Mouse (Mus musculus) CH12.LX (cell line): ENCODE measurements around the gene Cry2. TPM values are rescaled to one million over a fixed set of nuclear protein-coding genes. Genes with fewer than 3 reads are reported as not detected.

ENCODE experiments used
- DNase-seq: peaks from one replicate; pipeline ENCODE4 v3.0.0-alpha.2; 2013; ENCODE audit errors: extremely low read depth
- H3K27ac ChIP-seq: 2 replicates; pipeline ENCODE4 v1.5.1; 2012; ENCODE audit warnings: low read depth, mild to moderate bottlenecking, control low read depth, moderate library complexity; ENCODE audit not compliant: insufficient read depth
- H3K27me3 ChIP-seq: replicated peaks from 2 replicates; pipeline ENCODE3; 2012; ENCODE audit warnings: inconsistent platforms
- H3K36me3 ChIP-seq, 2 experiments: replicated peaks in 1 of 2; 2 replicates each; pipeline versions ENCODE3 to v1.6.1; 2012; ENCODE audit warnings: inconsistent platforms in 1 of 2, low read length in 1 of 2, mild to moderate bottlenecking in 1 of 2, mixed read lengths in 1 of 2, moderate library complexity in 1 of 2; ENCODE audit not compliant: control insufficient read depth in 1 of 2, insufficient read depth in 1 of 2
- H3K4me1 ChIP-seq, 2 experiments: 2 replicates each; pipeline ENCODE4 v1.6.1; 2012; ENCODE audit warnings: inconsistent platforms in 1 of 2, moderate library complexity in 1 of 2; ENCODE audit not compliant: insufficient read depth in 2 of 2, control insufficient read depth in 1 of 2
- H3K4me2 ChIP-seq: 2 replicates; pipeline ENCODE4 v1.6.1; 2012; ENCODE audit warnings: low read depth, mild to moderate bottlenecking, control low read depth; ENCODE audit not compliant: poor library complexity, insufficient read depth, severe bottlenecking
- H3K4me3 ChIP-seq, 3 experiments: fragments of 150-350 bp in 1 of 3; sonication (generic) in 1 of 3; replicated peaks in 1 of 3; 2 replicates each; pipeline versions ENCODE3 to v1.5.1; 2011 to 2012; ENCODE audit warnings: low read depth in 2 of 3, low read length in 2 of 3, mild to moderate bottlenecking in 2 of 3, moderate library complexity in 2 of 3, control low read depth in 1 of 3, improper control_type of control experiment in 1 of 3, inconsistent platforms in 1 of 3, mixed read lengths in 1 of 3; ENCODE audit not compliant: poor library complexity in 1 of 3
- H3K79me2 ChIP-seq: replicated peaks from 2 replicates; pipeline ENCODE4 v1.6.1; 2012; ENCODE audit warnings: mild to moderate bottlenecking, moderate library complexity; ENCODE audit not compliant: control insufficient read depth, poor library complexity, insufficient read depth, severe bottlenecking; ENCODE audit errors: extremely low read depth
- H3K9ac ChIP-seq: 2 replicates; pipeline ENCODE4 v1.6.1; 2012; ENCODE audit warnings: low read depth, mild to moderate bottlenecking, control low read depth, moderate library complexity; ENCODE audit not compliant: insufficient read depth
- H3K9me3 ChIP-seq: replicated peaks from 2 replicates; pipeline ENCODE3; 2012; ENCODE audit warnings: low read length, inconsistent platforms, mixed read lengths
- BHLHE40 ChIP-seq: IDR thresholded peaks from 2 replicates; pipeline ENCODE4 v1.6.1; 2011; ENCODE audit warnings: mild to moderate bottlenecking, low read depth, low read length, improper control_type of control experiment
- CHD1 ChIP-seq: IDR thresholded peaks from 2 replicates; pipeline ENCODE4 v1.6.1; 2012; ENCODE audit warnings: low read depth, low read length, improper control_type of control experiment, inconsistent platforms
- E2F4 ChIP-seq: IDR thresholded peaks from 2 replicates; pipeline ENCODE4 v1.6.1; 2011; ENCODE audit warnings: low read depth, low read length, improper control_type of control experiment; ENCODE audit not compliant: insufficient replicate concordance
- ELF1 ChIP-seq: IDR thresholded peaks from 2 replicates; pipeline ENCODE4 v1.6.1; 2014; ENCODE audit warnings: low read depth, mild to moderate bottlenecking, inconsistent platforms, low read length, improper control_type of control experiment
- EP300 ChIP-seq: IDR thresholded peaks from 2 replicates; pipeline ENCODE4 v1.6.1; 2011; ENCODE audit warnings: low read length, improper control_type of control experiment
- ETS1 ChIP-seq: conservative IDR thresholded peaks from 2 replicates; pipeline ENCODE4 v1.6.1; 2012; ENCODE audit warnings: low read depth, mild to moderate bottlenecking, inconsistent platforms, low read length, improper control_type of control experiment, moderate library complexity
- GABPA ChIP-seq: IDR thresholded peaks from 2 replicates; pipeline ENCODE4 v1.6.1; 2012; ENCODE audit warnings: low read depth, low read length, improper control_type of control experiment, inconsistent platforms; ENCODE audit not compliant: insufficient replicate concordance
- JUN ChIP-seq: IDR thresholded peaks from 2 replicates; pipeline ENCODE4 v1.6.1; 2011; ENCODE audit warnings: low read depth, mild to moderate bottlenecking, low read length, improper control_type of control experiment, moderate library complexity; ENCODE audit not compliant: insufficient read depth
- KAT2A ChIP-seq: IDR thresholded peaks from 2 replicates; pipeline ENCODE4 v1.6.1; 2012; ENCODE audit warnings: low read length, improper control_type of control experiment, inconsistent platforms; ENCODE audit not compliant: insufficient replicate concordance
- MAFK ChIP-seq: IDR thresholded peaks from 2 replicates; pipeline ENCODE4 v1.6.1; 2011; ENCODE audit warnings: low read length, improper control_type of control experiment; ENCODE audit not compliant: insufficient replicate concordance
- MAX ChIP-seq: IDR thresholded peaks from 2 replicates; pipeline ENCODE4 v1.6.1; 2011; ENCODE audit warnings: low read length, improper control_type of control experiment
- MEF2A ChIP-seq: IDR thresholded peaks from 2 replicates; pipeline ENCODE4 v1.6.1; 2014; ENCODE audit warnings: low read depth, mild to moderate bottlenecking, inconsistent platforms, low read length, improper control_type of control experiment, borderline replicate concordance
- MXI1 ChIP-seq: IDR thresholded peaks from 2 replicates; pipeline ENCODE4 v1.6.1; 2011; ENCODE audit warnings: mild to moderate bottlenecking, low read depth, low read length, improper control_type of control experiment
- MYC ChIP-seq: IDR thresholded peaks from 2 replicates; pipeline ENCODE4 v1.6.1; 2011; ENCODE audit warnings: low read depth, mild to moderate bottlenecking, improper control_type of control experiment, low read length
- NRF1 ChIP-seq: IDR thresholded peaks from 2 replicates; pipeline ENCODE4 v1.6.1; 2014; ENCODE audit warnings: low read depth, mild to moderate bottlenecking, inconsistent platforms, low read length, improper control_type of control experiment, moderate library complexity
- PAX5 ChIP-seq: IDR thresholded peaks from 2 replicates; pipeline ENCODE4 v1.6.1; 2012; ENCODE audit warnings: low read length, inconsistent platforms, mixed read lengths
- POLR2AphosphoS2 ChIP-seq: IDR thresholded peaks from 2 replicates; pipeline ENCODE4 v1.6.1; 2011; ENCODE audit warnings: low read depth, low read length, improper control_type of control experiment
- RAD21 ChIP-seq: IDR thresholded peaks from 2 replicates; pipeline ENCODE4 v1.6.1; 2011; ENCODE audit warnings: low read depth, mild to moderate bottlenecking, low read length, improper control_type of control experiment, moderate library complexity
- TBP ChIP-seq: conservative IDR thresholded peaks from 2 replicates; pipeline ENCODE4 v1.6.1; 2011; ENCODE audit warnings: low read depth, low read length, improper control_type of control experiment
- UBTF ChIP-seq: IDR thresholded peaks from 2 replicates; pipeline ENCODE4 v1.6.1; 2012; ENCODE audit warnings: low read depth, mild to moderate bottlenecking, inconsistent platforms, low read length, improper control_type of control experiment, moderate library complexity
- USF1 ChIP-seq: IDR thresholded peaks from 2 replicates; pipeline ENCODE4 v1.6.1; 2014; ENCODE audit warnings: low read depth, mild to moderate bottlenecking, inconsistent platforms, low read length, improper control_type of control experiment
- USF2 ChIP-seq: conservative IDR thresholded peaks from 2 replicates; pipeline ENCODE4 v1.6.1; 2011; ENCODE audit warnings: low read depth, low read length, improper control_type of control experiment
- ZC3H11A ChIP-seq: IDR thresholded peaks from 2 replicates; pipeline ENCODE4 v1.6.1; 2012; ENCODE audit warnings: low read depth, mild to moderate bottlenecking, inconsistent platforms, low read length, improper control_type of control experiment
- ZKSCAN1 ChIP-seq: IDR thresholded peaks from 2 replicates; pipeline ENCODE4 v1.6.1; 2012; ENCODE audit warnings: low read depth, inconsistent platforms, low read length, improper control_type of control experiment, borderline replicate concordance
- ZMIZ1 ChIP-seq: IDR thresholded peaks from 2 replicates; pipeline ENCODE4 v1.6.1; 2012; ENCODE audit warnings: low read depth, mild to moderate bottlenecking, inconsistent platforms, low read length, improper control_type of control experiment
- dilution Hi-C: fragments of 300-500 bp; cut with MboI; formaldehyde crosslinking; loops from 2 replicates; pipeline ENCODE4 v1.14.3; 2020; ENCODE audit warnings: low sequenced_read_pairs; ENCODE audit not compliant: extremely low pct_unique_long_range_greater_than_20kb, extremely low pct_ligation_motif_present
- in situ Hi-C: fragments of 300-500 bp; cut with MboI; formaldehyde crosslinking; loops from 3 replicates; pipeline ENCODE4 v1.14.3; 2019; ENCODE audit warnings: low sequenced_read_pairs, low pct_ligation_motif_present, low pct_unique_long_range_greater_than_20kb, mixed read lengths
- polyA plus RNA-seq: library from polyadenylated mRNA; unstranded; fragments of >175 nt; gene quantifications from 2 replicates; pipeline ENCODE4 v1.2.1, GENCODE M21; 2012; ENCODE audit warnings: low read depth; ENCODE audit not compliant: insufficient read length
- total RNA-seq, 2 experiments: library from RNA; depleted of rRNA; stranded (reverse); fragments of 300-350 nt in 1 of 2; fragments of >200 nt in 1 of 2; gene quantifications; 2 replicates each; pipeline ENCODE4 v1.2.3; 2012 to 2014

The Cry2 gene
- total and polyA plus RNA-seq, 3 experiments: 4.3 to 15.9 (median 12.7) TPM

DNA sequence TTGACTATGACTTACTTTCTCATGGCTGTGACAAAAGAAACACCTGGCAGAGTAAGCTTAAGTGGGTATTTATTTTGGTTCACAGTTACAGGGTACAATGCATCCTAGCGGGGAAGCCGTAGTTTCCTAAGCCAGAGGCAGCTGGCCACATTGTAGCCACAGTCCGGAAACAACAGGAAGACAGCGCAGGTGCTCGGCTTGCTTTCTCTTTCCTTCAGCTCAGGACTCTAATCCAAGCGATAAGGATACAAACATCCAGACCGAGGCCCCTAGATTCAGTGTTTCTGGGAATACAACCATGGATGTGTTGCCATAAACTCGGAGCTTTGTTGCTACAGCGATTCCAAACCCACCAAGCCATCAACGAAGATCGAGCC is 60.4 kb downstream of the Cry2 start:
- Histone ChIP-seq H3K9me3 (no peaks in the 10 kb centered on the region), H3K4me2 (no peak overlapping the region), H3K4me1 (peaks cover 14 to 48% of the 10 kb centered on the region in 2 experiments), H3K27me3 (peaks cover 9% of the 10 kb centered on the region), H3K36me3 (peaks cover 11 to 18% of the 10 kb centered on the region in 2 experiments), H3K79me2 (peaks cover 9% of the 10 kb centered on the region), H3K9ac (no peak overlapping the region), H3K4me3 (no peak overlapping the region), H3K27ac (no peak overlapping the region)
- dilution Hi-C loops: no loop called here
- TF ChIP-seq JUN (no peak), ZC3H11A (no peak), MYC (no peak), EP300 (no peak), KAT2A (no peak), TBP (no peak), UBTF (no peak), CHD1 (no peak), GABPA (no peak), ZKSCAN1 (no peak), MAX (no peak), MEF2A (no peak), POLR2AphosphoS2 (no peak), PAX5 (no peak), USF2 (no peak)
- DNase-seq: no peak
- in situ Hi-C loops: no loop called here

DNA sequence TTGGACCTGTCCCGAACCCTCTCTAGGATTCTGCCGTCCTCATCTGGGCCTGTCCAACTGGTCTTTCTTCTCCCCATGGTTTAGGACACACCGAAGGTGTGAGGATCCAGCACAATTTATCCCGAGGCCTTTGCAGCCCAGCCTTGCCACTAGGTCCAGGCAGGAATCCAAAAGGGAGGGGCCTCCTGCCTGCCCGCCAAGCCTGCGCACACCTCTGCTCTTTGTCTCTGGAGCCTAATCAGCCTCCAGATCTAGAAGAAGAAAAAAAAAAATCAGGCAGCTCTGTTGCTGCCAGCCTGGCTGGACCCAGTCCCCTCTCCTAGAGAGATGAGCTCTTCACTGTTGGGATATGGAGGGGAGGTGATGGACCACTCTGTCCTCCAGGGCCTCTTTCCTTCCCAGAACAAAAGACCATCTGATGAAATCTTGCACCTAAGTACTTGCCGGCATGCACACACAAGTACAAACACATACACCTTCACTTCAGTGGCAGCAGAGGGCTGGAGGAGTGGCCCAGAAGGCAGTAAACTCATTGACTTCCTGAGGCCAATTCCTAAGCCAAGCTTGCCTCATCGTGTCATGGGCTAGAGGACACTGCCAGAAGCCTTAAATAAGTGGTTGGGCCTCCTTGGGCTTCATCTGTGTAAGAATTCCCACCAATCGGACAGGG is 60.9 kb downstream of the Cry2 start:
- Histone ChIP-seq H3K36me3 (peaks cover 6 to 13% of the 10 kb centered on the region in 2 experiments), H3K4me3 (no peak overlapping the region), H3K9ac (no peak overlapping the region), H3K79me2 (peaks cover 9% of the 10 kb centered on the region), H3K9me3 (no peaks in the 10 kb centered on the region)
- in situ Hi-C loops: no loop called here
- no peak for TF ChIP-seq E2F4
- no peak for TF ChIP-seq ETS1
- TF ChIP-seq NRF1: no peak
- TF ChIP-seq USF2: no peak
- no peak for TF ChIP-seq RAD21
- TF ChIP-seq MAX: no peak
- TF ChIP-seq ELF1: no peak
- no peak for TF ChIP-seq ZC3H11A
- no peak for TF ChIP-seq UBTF
- TF ChIP-seq ZMIZ1: no peak
- TF ChIP-seq MXI1: no peak
- TF ChIP-seq CHD1: no peak
- TF ChIP-seq MAFK: no peak
- no peak for TF ChIP-seq BHLHE40
- TF ChIP-seq USF1: no peak
- TF ChIP-seq, all 38 proteins: peak for 0
- dilution Hi-C loops: no loop called here
- H3K4me1 ChIP-seq: peaks cover 13 to 43% of the 10 kb centered on the region in 2 experiments
- no peak for DNase-seq
- no peak overlapping the region for H3K4me2 ChIP-seq
- H3K27ac ChIP-seq: no peak overlapping the region
- H3K27me3 ChIP-seq: peaks cover 9% of the 10 kb centered on the region
